Mouse (Mus musculus) E14TG2a.4 (cell line): ENCODE data around the gene Gpr22.

Experiments used
- CTCF ChIP-seq: conservative IDR thresholded peaks from 2 replicates; pipeline ENCODE4 v1.5.1; 2014; ENCODE audit warnings: low read length
- NANOG ChIP-seq: IDR thresholded peaks from 2 replicates; pipeline ENCODE4 v1.6.1; 2014; ENCODE audit warnings: borderline replicate concordance, low read length, mixed read lengths
- POU5F1 ChIP-seq: IDR thresholded peaks from 2 replicates; pipeline ENCODE4 v1.6.1; 2014; ENCODE audit warnings: low read length, borderline replicate concordance

- TF ChIP-seq CTCF, result no peak
- TF ChIP-seq POU5F1, result no peak
- no peak for TF ChIP-seq NANOG
Measured at GRCm38 (mm10) chr12:31686679-31687078, 27.1 kb downstream of the Gpr22 start.
